Mouse (Mus musculus) neural tube, embryonic 11.5 days (tissue): ENCODE results near the gene Terb2. TPM values are rescaled to one million over a fixed set of nuclear protein-coding genes. Genes with fewer than 3 reads are reported as not detected.

Experiments
- ATAC-seq: fragments of 200-750 bp; cut with Nextera tagmentation; 2 replicates; pipeline ENCODE4 v1.8.0; 2017; ENCODE audit warnings: moderate number of reproducible peaks, mild to moderate bottlenecking, moderate TSS enrichment, moderate library complexity; ENCODE audit not compliant: insufficient read depth, low FRiP score, low TSS enrichment
- DNase-seq: peaks from one replicate; pipeline ENCODE4 v3.0.0-alpha.2; 2015; ENCODE audit warnings: low spot score
- H3K27ac ChIP-seq: fragments of 300-500 bp; sonication (generic); 2 replicates; pipeline ENCODE4 v1.5.1; 2014; ENCODE audit warnings: low read depth, mild to moderate bottlenecking, low read length
- H3K27me3 ChIP-seq: fragments of 300-500 bp; sonication (generic); 2 replicates; pipeline ENCODE4 v1.6.1; 2014; ENCODE audit warnings: mild to moderate bottlenecking, low read length, mixed read lengths; ENCODE audit not compliant: control insufficient read depth, insufficient read depth
- H3K36me3 ChIP-seq: fragments of 300-500 bp; sonication (generic); 2 replicates; pipeline ENCODE4 v1.6.1; 2014; ENCODE audit warnings: mild to moderate bottlenecking, low read length, moderate library complexity, mixed read lengths; ENCODE audit not compliant: control insufficient read depth, insufficient read depth
- H3K4me1 ChIP-seq: fragments of 300-500 bp; sonication (generic); 2 replicates; pipeline ENCODE4 v1.6.1; 2014; ENCODE audit warnings: low read length, mixed read lengths; ENCODE audit not compliant: control insufficient read depth, insufficient read depth
- H3K4me2 ChIP-seq: fragments of 300-500 bp; sonication (generic); 2 replicates; pipeline ENCODE4 v1.6.1; 2014; ENCODE audit warnings: low read depth, mild to moderate bottlenecking, moderate library complexity
- H3K4me3 ChIP-seq: fragments of 300-500 bp; sonication (generic); 2 replicates; pipeline ENCODE4 v1.5.1; 2014; ENCODE audit warnings: low read depth, low read length
- H3K9ac ChIP-seq: fragments of 300-500 bp; sonication (generic); 2 replicates; pipeline ENCODE4 v1.6.1; 2014; ENCODE audit warnings: mild to moderate bottlenecking, low read length
- H3K9me3 ChIP-seq: fragments of 300-500 bp; sonication (generic); 2 replicates; pipeline ENCODE4 v1.6.1; 2016; ENCODE audit warnings: low read length; ENCODE audit not compliant: control insufficient read depth
- WGBS: fragments of 180-500 bp; shearing (Covaris S2); extraction: QIAGEN DNeasy Blood & Tissue Kit; methylation state at CpG from one replicate; pipeline ENCODE4 v1.1.7; 2014; 5-methylcytosine and 5-hydroxymethylcytosine counted together
- polyA plus RNA-seq: library from polyadenylated mRNA; unstranded; fragments of >200 nt; fragmentation: Nextera tagmentation; extraction: Ambion mirVana; gene quantifications from 2 replicates; pipeline ENCODE4 v1.2.1, GENCODE M21; 2014

Gene Terb2
- polyA plus RNA-seq, 1 experiment from 2014 or later: not detected

GRCm38 (mm10) chr2:122172188-122172587, 13.9 kb upstream of the Terb2 start:
- Histone ChIP-seq H3K9ac (no peak overlapping the region), H3K4me1 (no peaks in the 10 kb centered on the region), H3K9me3 (no peaks in the 10 kb centered on the region), H3K4me2 (no peak overlapping the region), H3K27ac (no peak overlapping the region), H3K4me3 (no peak overlapping the region), H3K36me3 (no peaks in the 10 kb centered on the region), H3K27me3 (no peaks in the 10 kb centered on the region)
- ATAC-seq: no peak
- DNase-seq: no peak
- WGBS: 93% methylated on average over 2 of the region's 2 CpGs

- no peak overlapping the region for H3K4me3 ChIP-seq
- H3K4me2 ChIP-seq: no peak overlapping the region
- no peak for DNase-seq
- H3K9me3 ChIP-seq: no peaks in the 10 kb centered on the region
- H3K4me1 ChIP-seq: no peaks in the 10 kb centered on the region
- 77% methylated on average over 8 of the region's 8 CpGs for WGBS
- H3K36me3 ChIP-seq: no peaks in the 10 kb centered on the region
- no peaks in the 10 kb centered on the region for H3K27me3 ChIP-seq
- no peak for ATAC-seq
- no peak overlapping the region for H3K9ac ChIP-seq
- H3K27ac ChIP-seq: no peak overlapping the region
Observed at GRCm38 (mm10) chr2:122180051-122180822, 5.8 kb upstream of the Terb2 start.

GRCm38 (mm10) chr2:122185086-122185485, 986 bp upstream of the Terb2 start:
- Histone ChIP-seq H3K4me2 (no peak overlapping the region), H3K4me3 (no peak overlapping the region), H3K36me3 (no peaks in the 10 kb centered on the region), H3K9ac (no peak overlapping the region), H3K4me1 (no peaks in the 10 kb centered on the region), H3K9me3 (no peaks in the 10 kb centered on the region), H3K27me3 (no peaks in the 10 kb centered on the region), H3K27ac (no peak overlapping the region)
- DNase-seq (no peak), ATAC-seq (no peak)
- WGBS: 80% methylated on average over 4 of the region's 4 CpGs

GRCm38 (mm10) chr2:122186751-122187150, 679 bp downstream of the Terb2 start:
- no peak overlapping the region for H3K4me3 ChIP-seq
- WGBS: 89% methylated on average over 3 of the region's 3 CpGs
- no peaks in the 10 kb centered on the region for H3K27me3 ChIP-seq
- DNase-seq (no peak), ATAC-seq (no peak)
- H3K9me3 ChIP-seq: no peaks in the 10 kb centered on the region
- H3K36me3 ChIP-seq: no peaks in the 10 kb centered on the region
- no peak overlapping the region for H3K27ac ChIP-seq
- H3K4me1 ChIP-seq: no peaks in the 10 kb centered on the region
- H3K4me2 ChIP-seq: no peak overlapping the region
- H3K9ac ChIP-seq: no peak overlapping the region

GRCm38 (mm10) chr2:122191849-122192248, 5.8 kb downstream of the Terb2 start:
- ATAC-seq (no peak), DNase-seq (no peak)
- Histone ChIP-seq H3K4me2 (no peak overlapping the region), H3K4me3 (no peak overlapping the region), H3K4me1 (no peaks in the 10 kb centered on the region), H3K9me3 (no peaks in the 10 kb centered on the region), H3K27ac (no peak overlapping the region), H3K9ac (no peak overlapping the region), H3K27me3 (no peaks in the 10 kb centered on the region), H3K36me3 (no peaks in the 10 kb centered on the region)
- WGBS: 78% methylated on average over 3 of the region's 3 CpGs

- Histone ChIP-seq H3K9me3 (no peaks in the 10 kb centered on the region), H3K27ac (no peak overlapping the region), H3K4me1 (no peaks in the 10 kb centered on the region), H3K9ac (no peak overlapping the region), H3K27me3 (no peaks in the 10 kb centered on the region), H3K4me2 (no peak overlapping the region), H3K4me3 (no peak overlapping the region), H3K36me3 (no peaks in the 10 kb centered on the region)
- no peak for DNase-seq
- WGBS: 76% methylated on average over 1 of the region's 1 CpGs
- ATAC-seq: no peak
Observed at GRCm38 (mm10) chr2:122194509-122194929, 8.4 kb downstream of the Terb2 start.

GRCm38 (mm10) chr2:122201501-122201900, 15.4 kb downstream of the Terb2 start:
- Histone ChIP-seq H3K9ac (no peak overlapping the region), H3K27me3 (no peaks in the 10 kb centered on the region), H3K4me1 (no peaks in the 10 kb centered on the region), H3K4me3 (no peak overlapping the region), H3K4me2 (no peak overlapping the region), H3K36me3 (no peaks in the 10 kb centered on the region), H3K27ac (no peak overlapping the region), H3K9me3 (no peaks in the 10 kb centered on the region)
- ATAC-seq (no peak), DNase-seq (no peak)
- 90% methylated on average over 1 of the region's 1 CpGs for WGBS

- Histone ChIP-seq H3K9ac (no peak overlapping the region), H3K36me3 (no peaks in the 10 kb centered on the region), H3K9me3 (no peaks in the 10 kb centered on the region), H3K27me3 (no peaks in the 10 kb centered on the region), H3K4me3 (no peak overlapping the region), H3K4me1 (no peaks in the 10 kb centered on the region; the same call in 1 of the 2 replicates), H3K4me2 (no peak overlapping the region), H3K27ac (no peak overlapping the region)
- DNase-seq: no peak
- WGBS: 62% methylated on average over 2 of the region's 2 CpGs
- no peak for ATAC-seq
Observed at GRCm38 (mm10) chr2:122206440-122207107, 20.5 kb downstream of the Terb2 start.
